Mouse (Mus musculus) brain, embryonic 14.5 days (tissue): ENCODE measurements at regions not wholly inside any gene's neighbourhood (a gene's known extent, or its start where the extent isn't known, plus 50 kb on each side); places are given as distances from the start of the nearest gene placed in this dataset.

ENCODE experiments used
- CTCF ChIP-seq: fragments of 200-500 bp; IDR thresholded peaks from 2 replicates; pipeline ENCODE4 v1.5.1; 2012; ENCODE audit warnings: inconsistent platforms, mild to moderate bottlenecking, moderate library complexity, borderline replicate concordance; ENCODE audit not compliant: insufficient read depth, insufficient read length; ENCODE audit errors: extremely low read depth
- POLR2A ChIP-seq: fragments of 200-500 bp; IDR thresholded peaks from 2 replicates; pipeline ENCODE4 v1.6.1; 2012; ENCODE audit warnings: mild to moderate bottlenecking, inconsistent platforms, borderline replicate concordance; ENCODE audit not compliant: poor library complexity, insufficient read depth, insufficient read length, severe bottlenecking; ENCODE audit errors: extremely low read depth

- no peak for TF ChIP-seq CTCF
- no peak for TF ChIP-seq POLR2A
Measured at GRCm38 (mm10) chr10:111385561-111385960, 87.1 kb downstream of the Bbs10 start.
